Mouse (Mus musculus): ENCODE data around the gene Ntpcr. TPM values are rescaled to one million over a fixed set of nuclear protein-coding genes. Genes with fewer than 3 reads are reported as not detected.

Gene Ntpcr
- total RNA-seq, 2 experiments from 2014 or later = 18.8 to 33.0 TPM

DNA sequence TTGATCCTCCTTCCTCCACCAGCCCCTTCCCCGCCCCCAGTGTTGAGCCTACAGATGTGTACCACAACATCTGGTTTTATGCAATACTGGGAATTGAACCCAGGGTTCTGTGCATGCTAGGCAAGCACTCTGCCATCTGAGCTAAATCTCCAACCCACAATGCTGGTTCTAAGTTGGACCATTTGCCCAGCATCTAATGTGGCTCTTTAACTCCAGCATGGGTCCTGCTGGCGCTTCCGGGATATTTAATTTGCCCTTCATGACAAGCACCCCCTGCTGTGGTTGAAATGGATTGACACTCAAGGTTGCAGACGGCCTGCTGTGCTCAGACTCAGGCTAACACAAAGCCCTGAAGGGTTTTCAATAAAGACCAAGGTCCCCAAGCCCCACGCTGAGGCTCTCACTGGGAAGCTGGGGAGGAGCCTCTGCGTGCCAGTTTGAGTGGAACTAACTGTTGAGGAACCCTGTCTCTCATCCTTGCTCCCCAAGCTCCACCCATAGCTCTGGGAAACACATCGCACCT is 43.6 kb downstream of the Ntpcr start:
- ATAC-seq (ENCODE audit: poor library complexity, severe bottlenecking) = no peak

DNA sequence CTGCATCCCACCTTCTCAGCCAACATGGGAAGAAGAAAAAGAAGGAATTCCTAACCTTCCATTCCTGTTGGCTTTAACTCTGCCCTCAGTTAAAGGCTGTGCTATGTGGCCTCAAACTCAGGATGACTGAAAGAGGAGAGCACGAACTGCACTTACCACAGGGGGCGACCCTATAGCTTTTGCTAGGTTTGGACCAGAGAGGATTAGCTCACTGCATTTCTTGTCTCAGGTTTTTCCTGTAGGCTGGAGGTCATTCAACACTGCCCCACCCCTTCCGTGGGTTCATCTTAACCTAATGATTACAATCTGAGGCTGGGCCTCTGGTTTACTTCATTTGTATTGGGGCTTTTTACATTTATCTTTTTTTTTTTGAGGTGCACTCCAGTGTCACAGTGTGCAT is 45.3 kb downstream of the Ntpcr start:
- ATAC-seq (ENCODE audit: poor library complexity, severe bottlenecking) = no peak

DNA sequence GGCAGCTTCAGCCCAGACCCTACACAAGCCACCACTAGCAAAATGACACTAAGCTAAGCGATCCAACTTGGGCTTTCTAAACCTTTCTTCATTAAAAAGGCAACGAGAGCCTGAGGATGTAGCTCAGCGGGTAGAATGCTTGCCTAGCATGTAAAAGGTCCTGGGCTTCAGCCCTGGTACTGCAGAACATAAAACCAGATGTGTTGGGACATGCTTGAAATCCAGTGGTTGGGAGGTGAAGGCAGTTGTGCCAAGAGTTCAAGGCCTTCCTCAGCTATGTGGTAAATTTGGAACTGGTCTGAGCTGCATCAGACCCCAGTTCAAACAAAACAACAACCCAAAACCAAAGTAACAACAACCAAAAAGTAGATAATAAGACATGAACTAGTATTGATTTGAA is 46.6 kb downstream of the Ntpcr start:
- ATAC-seq (ENCODE audit: poor library complexity, severe bottlenecking) = no peak

DNA sequence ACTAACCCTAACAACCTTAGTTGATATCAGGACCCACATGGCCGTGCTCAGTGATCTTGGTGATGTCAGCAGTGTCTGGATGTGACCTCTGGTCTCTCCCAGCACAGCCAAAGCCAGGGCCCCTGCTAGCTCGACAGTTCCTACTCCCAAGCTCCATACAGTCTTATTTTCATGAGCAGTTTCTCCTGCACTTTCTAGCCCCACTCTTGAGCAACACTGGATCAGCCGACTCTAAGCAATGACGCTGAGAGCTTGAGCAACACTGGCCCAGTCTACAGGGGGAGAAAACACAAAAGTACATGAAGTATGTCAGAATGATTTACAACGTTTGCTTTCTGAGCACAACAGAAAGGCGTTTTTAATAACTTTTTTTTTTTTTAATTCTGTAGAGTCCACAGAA is 47.0 kb downstream of the Ntpcr start:
- peak; percentile 77 for ATAC-seq (ENCODE audit: poor library complexity, severe bottlenecking)

DNA sequence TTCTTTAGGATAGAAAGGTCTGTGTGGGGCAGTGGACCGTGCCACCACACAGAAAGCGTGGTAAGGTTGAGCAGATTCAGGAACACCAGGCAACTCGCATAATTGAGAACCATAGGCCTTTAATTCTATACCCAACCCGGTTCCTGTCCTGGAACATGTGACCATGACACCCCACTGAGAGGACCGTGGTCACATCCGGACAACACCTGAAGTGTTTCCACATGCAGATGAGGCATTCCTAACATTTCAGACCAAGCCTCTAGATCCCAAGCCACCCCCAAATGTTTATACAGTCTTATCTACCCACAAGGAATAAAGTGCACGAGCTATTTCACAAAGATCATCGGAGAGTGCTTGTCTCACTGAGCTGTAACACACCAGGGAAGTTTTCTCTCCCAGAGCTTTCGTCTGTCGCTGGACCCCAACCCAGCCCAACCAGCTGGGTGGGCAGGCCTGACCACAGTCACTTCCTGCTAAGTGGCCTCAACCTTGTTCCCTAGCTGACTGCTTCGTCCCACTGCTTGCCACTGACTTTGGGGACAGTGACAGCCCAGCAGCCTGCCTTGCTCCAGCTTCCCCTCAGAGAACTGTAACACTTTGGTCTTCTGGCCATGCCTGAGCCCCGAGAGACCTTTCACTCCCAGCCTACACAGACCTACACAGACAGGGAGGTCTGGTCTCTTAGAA is 47.9 kb downstream of the Ntpcr start:
- no peak for ATAC-seq (ENCODE audit: poor library complexity, severe bottlenecking)

DNA sequence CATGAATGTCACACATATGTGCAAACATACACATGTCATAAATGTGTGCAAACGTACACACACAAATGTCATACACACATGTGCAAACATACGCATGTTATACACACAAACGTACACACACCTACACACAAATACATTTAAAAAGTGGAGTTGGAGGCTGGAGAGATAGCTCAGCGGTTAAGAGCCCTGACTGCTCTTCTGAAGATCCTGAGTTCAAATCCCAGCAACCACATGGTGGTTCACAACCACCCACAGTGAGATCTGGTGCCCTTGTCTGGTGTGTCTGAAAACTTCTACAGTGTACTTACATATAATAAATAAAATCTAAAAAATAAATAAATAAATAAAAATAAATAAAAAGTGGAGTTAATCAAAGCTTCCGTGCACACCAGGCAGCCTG is 49.2 kb downstream of the Ntpcr start:
- no peak for ATAC-seq (ENCODE audit: poor library complexity, severe bottlenecking)

DNA sequence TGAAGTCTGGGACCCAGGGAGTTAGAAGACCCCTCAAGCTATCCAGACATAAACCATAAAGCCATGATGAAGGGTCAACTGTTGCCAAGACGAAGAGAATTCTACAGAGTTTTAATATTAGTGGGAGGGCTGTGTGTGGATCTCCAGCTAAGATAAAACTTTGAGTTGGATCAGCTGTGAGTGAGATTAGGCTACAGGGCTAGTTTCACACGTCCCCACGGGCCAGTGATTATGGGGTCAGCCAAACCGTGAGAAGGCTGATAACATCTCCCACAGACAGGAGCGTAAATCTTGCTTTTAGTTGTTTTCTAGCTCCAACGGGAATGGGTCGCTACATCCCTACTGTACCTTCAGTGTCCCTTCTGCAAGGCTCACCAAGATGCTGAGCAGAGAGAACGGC is 49.9 kb downstream of the Ntpcr start:
- no peak for ATAC-seq (ENCODE audit: poor library complexity, severe bottlenecking)

DNA sequence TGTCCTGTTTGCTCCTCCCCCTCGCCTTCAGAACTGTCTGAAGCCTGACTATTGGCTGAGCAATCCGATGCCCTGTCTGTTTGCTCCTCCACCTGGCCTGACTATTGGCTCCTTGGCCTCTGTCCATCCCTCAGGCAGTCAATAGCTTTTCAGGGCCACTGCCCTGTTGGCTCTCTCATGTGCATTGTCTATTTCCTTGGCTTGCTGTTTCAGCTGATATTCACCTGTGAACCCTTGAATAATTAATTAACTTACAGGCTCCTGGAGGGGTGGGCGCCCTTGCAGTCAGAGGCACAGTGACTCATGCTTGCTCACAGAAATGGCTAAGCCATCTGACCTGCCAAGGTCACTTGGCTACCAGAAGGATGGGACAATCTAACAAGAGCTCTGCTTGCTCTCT is 52.4 kb downstream of the Ntpcr start:
- no peak for ATAC-seq (ENCODE audit: poor library complexity, severe bottlenecking)

DNA sequence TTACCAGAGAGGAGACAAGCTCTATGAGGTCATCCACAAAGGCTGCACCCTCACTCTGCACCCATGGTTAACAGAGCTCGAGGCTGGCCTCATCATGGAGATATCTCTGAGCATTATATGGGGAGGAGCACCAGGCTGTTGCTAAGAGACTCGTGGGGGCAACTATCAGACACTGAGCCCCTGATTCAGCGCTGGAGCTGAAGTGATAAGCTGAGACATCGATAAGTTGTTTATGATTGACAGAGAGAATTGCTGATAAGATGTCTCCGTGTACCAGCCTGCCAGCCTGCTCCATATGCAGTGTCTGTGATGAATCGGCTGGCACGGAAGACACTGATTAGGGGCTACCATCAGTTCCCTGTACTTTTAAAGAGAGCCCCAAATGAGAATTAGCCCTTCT is 57.1 kb downstream of the Ntpcr start:
- ATAC-seq (ENCODE audit: poor library complexity, severe bottlenecking) = no peak

DNA sequence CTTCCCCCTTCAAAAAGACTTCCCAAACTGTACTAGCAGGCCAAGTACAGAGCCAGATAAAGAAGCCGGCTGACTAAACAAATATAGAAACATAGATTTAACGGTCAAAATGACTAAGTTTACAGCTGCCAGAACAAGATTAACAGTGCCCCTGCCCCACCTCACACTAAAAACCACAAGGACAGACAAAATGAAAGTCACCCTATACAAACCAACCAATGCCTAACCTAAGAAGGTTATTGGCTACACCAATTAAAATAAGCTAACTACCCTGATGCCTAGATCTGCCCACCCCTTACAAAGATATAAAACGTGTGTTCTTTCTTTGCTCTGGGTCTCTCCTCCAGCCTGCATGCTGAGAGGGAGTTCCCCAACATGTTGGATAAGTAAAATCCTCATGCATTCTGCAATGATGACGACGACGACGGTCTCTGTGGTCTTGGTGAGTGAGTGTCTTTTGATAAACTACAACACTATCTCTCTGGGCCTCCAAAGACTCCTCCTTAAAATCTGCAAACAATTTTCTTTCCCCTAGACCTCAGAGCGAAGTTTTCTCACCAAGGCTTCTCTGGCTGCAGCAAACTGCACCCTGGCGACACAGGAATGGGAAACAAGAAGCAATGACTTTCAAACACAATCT is 63.2 kb downstream of the Ntpcr start:
- ATAC-seq (ENCODE audit: poor library complexity, severe bottlenecking) = no peak

DNA sequence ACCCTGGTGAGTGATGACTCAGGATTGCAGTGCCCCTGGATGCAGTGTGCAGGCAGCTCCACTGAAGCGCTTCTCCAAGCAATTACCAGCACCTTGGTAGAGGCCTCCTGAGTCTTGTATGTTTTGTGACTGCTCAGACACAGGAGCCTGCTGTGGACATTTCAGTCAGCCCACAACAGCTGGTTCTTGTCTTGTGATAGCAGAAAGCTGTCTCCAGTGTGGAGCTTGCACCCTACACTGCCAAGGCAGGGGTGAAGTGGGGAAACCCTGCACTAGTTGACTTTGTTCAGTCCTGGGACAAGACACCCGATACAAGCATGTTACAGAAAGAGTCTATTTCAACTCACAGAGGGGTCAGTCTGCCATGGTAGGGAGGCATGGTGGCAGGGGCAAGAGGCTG is 65.6 kb downstream of the Ntpcr start:
- no peak for ATAC-seq (ENCODE audit: poor library complexity, severe bottlenecking)

DNA sequence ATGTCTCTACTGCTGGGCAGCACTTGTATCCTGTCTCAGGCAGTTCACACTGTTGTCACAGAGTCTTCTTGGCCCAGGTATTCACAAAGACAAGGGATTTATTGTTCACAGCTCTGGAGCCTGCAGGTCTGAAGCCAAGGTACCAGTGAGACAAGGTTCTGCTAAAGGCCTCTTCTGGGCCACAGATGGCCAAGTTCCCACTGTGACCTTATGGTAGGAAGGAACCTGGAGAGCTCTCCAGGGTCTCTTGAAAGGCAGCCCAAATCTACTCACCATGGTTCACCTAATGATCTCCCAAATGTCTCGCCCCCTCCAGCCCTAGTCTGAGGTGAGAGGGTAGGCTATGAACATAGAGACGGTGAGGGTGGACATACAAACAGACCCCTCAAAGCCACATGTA is 67.2 kb downstream of the Ntpcr start:
- no peak for ATAC-seq (ENCODE audit: poor library complexity, severe bottlenecking)

Other genes starting within 250 kb of the Ntpcr start
- 5.2 and 7.4 TPM in 2 replicates for gene Sipa1l2, start 160.2 kb upstream of the Ntpcr start, total RNA-seq (2015)
- 10.9 and 11.6 TPM in 2 replicates for gene Sipa1l2, start 160.2 kb upstream of the Ntpcr start, total RNA-seq (2017)
- 2.7 and 4.6 TPM in 2 replicates for gene Map10, start 60.1 kb upstream of the Ntpcr start, total RNA-seq (2015)
- 2.3 and 3.5 TPM in 2 replicates for gene Map10, start 60.1 kb upstream of the Ntpcr start, total RNA-seq (2017)
- not detected in 2 replicates for gene Pcnx2, start 168.4 kb downstream of the Ntpcr start, total RNA-seq (2015)
- not detected in 2 replicates for gene Pcnx2, start 168.4 kb downstream of the Ntpcr start, total RNA-seq (2017)
- not detected in 2 replicates for gene Map3k21, start 180.5 kb downstream of the Ntpcr start, total RNA-seq (2015)
- gene Map3k21, start 180.5 kb downstream of the Ntpcr start, total RNA-seq (2017) = not detected in 2 replicates